Mouse (Mus musculus): ENCODE data around the gene Ercc4.

- no peak for TF ChIP-seq GATA1 (IDR thresholded peaks at IDR 0.05; ENCODE audit: borderline replicate concordance, low read length)
- no peak for TF ChIP-seq FLI1 (IDR thresholded peaks at IDR 0.05; ENCODE audit: low read length)
These were observed 7.9 kb downstream of the Ercc4 start for GRCm38 (mm10) chr16:13117299-13117966.

Data from megakaryocyte, embryonic 14.5 days (primary cell).